Mouse (Mus musculus) spleen, adult 12 weeks (tissue): ENCODE data around the gene Cabp2.
"Not testable (repeated sequence)": the region's sequence is repeated elsewhere in the genome, so short reads cannot be mapped to it uniquely, and the experiment has no call there.

Experiments
- DNase-seq: peaks from one replicate; pipeline ENCODE4 v3.0.0; 2022; ENCODE audit warnings: low spot score

Cabp2 gene

GRCm38 (mm10) chr19:4081394-4081793, at the start of gene Cabp2:
TSS of gene Cabp2 (plus strand) at chr19:4081578.
- DNase-seq, result no peak

- DNase-seq, result no peak
These were observed 48.7 kb upstream of the Cabp2 start for GRCm38 (mm10) chr19:4032668-4033067.

- no peak for DNase-seq
These were observed 48.1 kb upstream of the Cabp2 start for GRCm38 (mm10) chr19:4033298-4033697.

GRCm38 (mm10) chr19:4033742-4034141, 47.6 kb upstream of the Cabp2 start:
- DNase-seq, result no peak

- DNase-seq, result no peak
These were observed 44.9 kb upstream of the Cabp2 start for GRCm38 (mm10) chr19:4036327-4037045.

GRCm38 (mm10) chr19:4037154-4037787, 44.1 kb upstream of the Cabp2 start:
- not testable (repeated sequence) for DNase-seq

GRCm38 (mm10) chr19:4037788-4038232, 43.6 kb upstream of the Cabp2 start, which contains the start of gene Gstp1:
TSS of gene Gstp1 (minus strand) at chr19:4037985.
- DNase-seq, result peak; percentile 69

- not testable (repeated sequence) for DNase-seq
These were observed 40.4 kb upstream of the Cabp2 start for GRCm38 (mm10) chr19:4040941-4041340.

- DNase-seq, result not testable (repeated sequence)
These were observed 39.9 kb upstream of the Cabp2 start for GRCm38 (mm10) chr19:4041500-4041899.

- no peak for DNase-seq
These were observed 39.3 kb upstream of the Cabp2 start for GRCm38 (mm10) chr19:4042124-4042523.

GRCm38 (mm10) chr19:4044109-4044508, 37.3 kb upstream of the Cabp2 start:
- not testable (repeated sequence) for DNase-seq

GRCm38 (mm10) chr19:4045966-4046865, 35.2 kb upstream of the Cabp2 start, which contains the start of gene Gstp2:
TSS of gene Gstp2 (minus strand) at chr19:4046023.
- DNase-seq, result peak; percentile 59

GRCm38 (mm10) chr19:4046866-4047254, 34.5 kb upstream of the Cabp2 start:
- peak; percentile 57 for DNase-seq

- peak; percentile 77 for DNase-seq
These were observed 33.5 kb upstream of the Cabp2 start for GRCm38 (mm10) chr19:4047859-4048258.

GRCm38 (mm10) chr19:4049069-4049468, 32.3 kb upstream of the Cabp2 start:
- DNase-seq, result not testable (repeated sequence)

GRCm38 (mm10) chr19:4051016-4051415, 30.4 kb upstream of the Cabp2 start:
- no peak for DNase-seq

- DNase-seq, result peak; percentile 58
These were observed 29.4 kb upstream of the Cabp2 start for GRCm38 (mm10) chr19:4051741-4052515.

- DNase-seq, result no peak
These were observed 28.8 kb upstream of the Cabp2 start for GRCm38 (mm10) chr19:4052516-4053030.

GRCm38 (mm10) chr19:4054613-4055012, 26.8 kb upstream of the Cabp2 start:
- no peak for DNase-seq

GRCm38 (mm10) chr19:4055216-4055946, 26.0 kb upstream of the Cabp2 start:
- no peak for DNase-seq
